Mouse (Mus musculus): ENCODE data around the gene Bmp4. TPM values are rescaled to one million over a fixed set of nuclear protein-coding genes. Genes with fewer than 3 reads are reported as not detected.

The Bmp4 gene
- polyA plus RNA-seq, 1 experiment from 2014 or later, result 20.4 TPM

- no peak overlapping the region for H3K27ac ChIP-seq (replicated peaks in 1 of 2; ENCODE audit: control insufficient read depth in 1 of 2, insufficient read depth in 1 of 2, low read depth in 2 of 2, low read length in 2 of 2)
- H3K9ac ChIP-seq (ENCODE audit: low read length), result no peak overlapping the region
- no peak for ATAC-seq (ENCODE audit: insufficient number of reproducible peaks, insufficient read depth, low FRiP score, low read depth)
- H3K36me3 ChIP-seq (ENCODE audit: control insufficient read depth, insufficient read depth, low read length), result no peaks in the 10 kb centered on the region
- no peak overlapping the region for H3K4me3 ChIP-seq (ENCODE audit: control insufficient read depth in 1 of 2, insufficient read depth in 1 of 2, low read depth in 1 of 2, low read length in 2 of 2)
- H3K4me2 ChIP-seq (ENCODE audit: low read length), result no peak overlapping the region
- no peaks in the 10 kb centered on the region for H3K9me3 ChIP-seq (ENCODE audit: control insufficient read depth, low read length)
- no peaks in the 10 kb centered on the region for H3K27me3 ChIP-seq (ENCODE audit: control insufficient read depth, insufficient read depth, low read length)
- WGBS, result 33% methylated on average over 10 of the region's 10 CpGs
- no peaks in the 10 kb centered on the region for H3K4me1 ChIP-seq (ENCODE audit: control insufficient read depth in 2 of 2, insufficient read depth in 2 of 2, low read length in 2 of 2)
Measured at GRCm38 (mm10) chr14:46363209-46363608, 27.3 kb downstream of the Bmp4 start.

GRCm38 (mm10) chr14:46357696-46358095 is 32.8 kb downstream of the Bmp4 start:
- Histone ChIP-seq H3K4me3 (ENCODE audit: control insufficient read depth in 1 of 2, insufficient read depth in 1 of 2, low read depth in 1 of 2, low read length in 2 of 2) (no peak overlapping the region), H3K4me1 (ENCODE audit: control insufficient read depth in 2 of 2, insufficient read depth in 2 of 2, low read length in 2 of 2) (0 out of 4 replicates have a peak, but pooled peaks cover 0 to 2% of the 10 kb centered on the region in 2 experiments), H3K4me2 (ENCODE audit: low read length) (no peak overlapping the region), H3K9me3 (ENCODE audit: control insufficient read depth, low read length) (no peaks in the 10 kb centered on the region), H3K36me3 (ENCODE audit: control insufficient read depth, insufficient read depth, low read length) (no peaks in the 10 kb centered on the region), H3K9ac (ENCODE audit: low read length) (no peak overlapping the region), H3K27me3 (ENCODE audit: control insufficient read depth, insufficient read depth, low read length) (no peaks in the 10 kb centered on the region), H3K27ac (replicated peaks in 1 of 2; ENCODE audit: control insufficient read depth in 1 of 2, insufficient read depth in 1 of 2, low read depth in 2 of 2, low read length in 2 of 2) (no peak overlapping the region)
- 77% methylated on average over 8 of the region's 8 CpGs for WGBS
- ATAC-seq (ENCODE audit: insufficient number of reproducible peaks, insufficient read depth, low FRiP score, low read depth), result no peak

- Histone ChIP-seq H3K4me2 (ENCODE audit: low read length) (no peak overlapping the region), H3K27me3 (ENCODE audit: control insufficient read depth, insufficient read depth, low read length) (no peaks in the 10 kb centered on the region), H3K9me3 (ENCODE audit: control insufficient read depth, low read length) (no peaks in the 10 kb centered on the region), H3K4me3 (ENCODE audit: control insufficient read depth in 1 of 2, insufficient read depth in 1 of 2, low read depth in 1 of 2, low read length in 2 of 2) (no peak overlapping the region), H3K27ac (replicated peaks in 1 of 2; ENCODE audit: control insufficient read depth in 1 of 2, insufficient read depth in 1 of 2, low read depth in 2 of 2, low read length in 2 of 2) (no peak overlapping the region), H3K9ac (ENCODE audit: low read length) (no peak overlapping the region), H3K36me3 (ENCODE audit: control insufficient read depth, insufficient read depth, low read length) (no peaks in the 10 kb centered on the region), H3K4me1 (ENCODE audit: control insufficient read depth in 2 of 2, insufficient read depth in 2 of 2, low read length in 2 of 2) (0 out of 4 replicates have a peak, but pooled peaks cover 0 to 2% of the 10 kb centered on the region in 2 experiments)
- ATAC-seq (ENCODE audit: insufficient number of reproducible peaks, insufficient read depth, low FRiP score, low read depth), result no peak
- 72% methylated on average over 7 of the region's 7 CpGs for WGBS
Measured at GRCm38 (mm10) chr14:46357286-46357685, 33.2 kb downstream of the Bmp4 start.

- Histone ChIP-seq H3K36me3 (ENCODE audit: control insufficient read depth, insufficient read depth, low read length) (no peaks in the 10 kb centered on the region), H3K27me3 (ENCODE audit: control insufficient read depth, insufficient read depth, low read length) (no peaks in the 10 kb centered on the region), H3K9ac (ENCODE audit: low read length) (no peak overlapping the region), H3K4me3 (ENCODE audit: control insufficient read depth in 1 of 2, insufficient read depth in 1 of 2, low read depth in 1 of 2, low read length in 2 of 2) (no peak overlapping the region), H3K4me2 (ENCODE audit: low read length) (no peak overlapping the region), H3K27ac (replicated peaks in 1 of 2; ENCODE audit: control insufficient read depth in 1 of 2, insufficient read depth in 1 of 2, low read depth in 2 of 2, low read length in 2 of 2) (no peak overlapping the region), H3K4me1 (ENCODE audit: control insufficient read depth in 2 of 2, insufficient read depth in 2 of 2, low read length in 2 of 2) (no peaks in the 10 kb centered on the region), H3K9me3 (ENCODE audit: control insufficient read depth, low read length) (peaks cover 13% of the 10 kb centered on the region)
- ATAC-seq (ENCODE audit: insufficient number of reproducible peaks, insufficient read depth, low FRiP score, low read depth), result no peak
Measured at GRCm38 (mm10) chr14:46344750-46345149, 45.7 kb downstream of the Bmp4 start.

- H3K36me3 ChIP-seq (ENCODE audit: control insufficient read depth, insufficient read depth, low read length), result no peaks in the 10 kb centered on the region
- no peaks in the 10 kb centered on the region for H3K27me3 ChIP-seq (ENCODE audit: control insufficient read depth, insufficient read depth, low read length)
- WGBS, result 52% methylated on average over 11 of the region's 11 CpGs
- H3K27ac ChIP-seq (replicated peaks in 1 of 2; ENCODE audit: control insufficient read depth in 1 of 2, insufficient read depth in 1 of 2, low read depth in 2 of 2, low read length in 2 of 2), result no peak overlapping the region
- H3K4me2 ChIP-seq (ENCODE audit: low read length), result no peak overlapping the region
- no peaks in the 10 kb centered on the region for H3K4me1 ChIP-seq (ENCODE audit: control insufficient read depth in 2 of 2, insufficient read depth in 2 of 2, low read length in 2 of 2)
- no peak for ATAC-seq (ENCODE audit: insufficient number of reproducible peaks, insufficient read depth, low FRiP score, low read depth)
- H3K9me3 ChIP-seq (ENCODE audit: control insufficient read depth, low read length), result no peaks in the 10 kb centered on the region
- H3K4me3 ChIP-seq (ENCODE audit: control insufficient read depth in 1 of 2, insufficient read depth in 1 of 2, low read depth in 1 of 2, low read length in 2 of 2), result no peak overlapping the region
- H3K9ac ChIP-seq (ENCODE audit: low read length), result no peak overlapping the region
Measured at GRCm38 (mm10) chr14:46338801-46339200, 51.7 kb downstream of the Bmp4 start.

Other genes with a start within 250 kb of the Bmp4 start
- gene Gm15217, start 11.3 kb downstream of the Bmp4 start, polyA plus RNA-seq (2014; fragmentation: Nextera tagmentation; extraction: Ambion mirVana), result not detected in 2 replicates